Mouse (Mus musculus) cerebellum, adult 8-10 months (tissue): ENCODE measurements around the gene Epn2.
A peak's percentile ranks its signal among the peaks of the same experiment; 100 is the strongest.

Experiments used
- DNase-seq: peaks from one replicate; pipeline ENCODE4 v3.0.0; 2022

Epn2 gene

GRCm38 (mm10) chr11:61578983-61579877 is at the start of gene Epn2:
Gene Epn2, minus strand, starts transcription at chr11:61579687.
- peak; percentile 78 for DNase-seq

GRCm38 (mm10) chr11:61626509-61626908 is 47.0 kb upstream of the Epn2 start:
- DNase-seq: no peak

GRCm38 (mm10) chr11:61625136-61625535 is 45.6 kb upstream of the Epn2 start:
- no peak for DNase-seq

GRCm38 (mm10) chr11:61620762-61621161 is 41.3 kb upstream of the Epn2 start:
- no peak for DNase-seq

- peak; percentile 88 for DNase-seq
These were observed 40.8 kb upstream of the Epn2 start for GRCm38 (mm10) chr11:61620254-61620670.

- DNase-seq: peak; percentile 79
These were observed 40.3 kb upstream of the Epn2 start for GRCm38 (mm10) chr11:61619791-61620241.

GRCm38 (mm10) chr11:61619356-61619755 is 39.9 kb upstream of the Epn2 start:
- DNase-seq: no peak

- DNase-seq: no peak
These were observed 39.1 kb upstream of the Epn2 start for GRCm38 (mm10) chr11:61618571-61618970.

GRCm38 (mm10) chr11:61618131-61618530 is 38.6 kb upstream of the Epn2 start:
- DNase-seq: no peak

GRCm38 (mm10) chr11:61617293-61617975 is 37.9 kb upstream of the Epn2 start:
- DNase-seq: peak; percentile 7

- peak; percentile 11 for DNase-seq
These were observed 37.2 kb upstream of the Epn2 start for GRCm38 (mm10) chr11:61616523-61617292.

GRCm38 (mm10) chr11:61615686-61616522 is 36.4 kb upstream of the Epn2 start:
- peak; percentile 19 for DNase-seq

- no peak for DNase-seq
These were observed 34.9 kb upstream of the Epn2 start for GRCm38 (mm10) chr11:61614401-61614800.

GRCm38 (mm10) chr11:61612116-61612635 is 32.7 kb upstream of the Epn2 start:
- no peak for DNase-seq

GRCm38 (mm10) chr11:61611197-61611596 is 31.7 kb upstream of the Epn2 start:
- no peak for DNase-seq

- no peak for DNase-seq
These were observed 28.6 kb upstream of the Epn2 start for GRCm38 (mm10) chr11:61608072-61608471.

- DNase-seq: no peak
These were observed 23.2 kb upstream of the Epn2 start for GRCm38 (mm10) chr11:61602705-61603104.

GRCm38 (mm10) chr11:61601465-61601864 is 22.0 kb upstream of the Epn2 start:
- DNase-seq: no peak

- DNase-seq: no peak
These were observed 18.9 kb upstream of the Epn2 start for GRCm38 (mm10) chr11:61598367-61598766.

- DNase-seq: no peak
These were observed 18.0 kb upstream of the Epn2 start for GRCm38 (mm10) chr11:61597471-61597870.

- no peak for DNase-seq
These were observed 13.6 kb upstream of the Epn2 start for GRCm38 (mm10) chr11:61593069-61593468.

- no peak for DNase-seq
These were observed 12.6 kb upstream of the Epn2 start for GRCm38 (mm10) chr11:61592061-61592460.
